Mouse (Mus musculus): ENCODE measurements around the gene Ppp1r16b. TPM values are rescaled to one million over a fixed set of nuclear protein-coding genes. Genes with fewer than 3 reads are reported as not detected.

The Ppp1r16b gene
- total RNA-seq (2021): 10 to 100 TPM; 63.1 to 68.0 TPM
- long read RNA-seq, partial matches to known transcripts: 0 of 7 reads
- long read RNA-seq, other reads (novel, unspliced or antisense): 7 of 7 reads

DNA sequence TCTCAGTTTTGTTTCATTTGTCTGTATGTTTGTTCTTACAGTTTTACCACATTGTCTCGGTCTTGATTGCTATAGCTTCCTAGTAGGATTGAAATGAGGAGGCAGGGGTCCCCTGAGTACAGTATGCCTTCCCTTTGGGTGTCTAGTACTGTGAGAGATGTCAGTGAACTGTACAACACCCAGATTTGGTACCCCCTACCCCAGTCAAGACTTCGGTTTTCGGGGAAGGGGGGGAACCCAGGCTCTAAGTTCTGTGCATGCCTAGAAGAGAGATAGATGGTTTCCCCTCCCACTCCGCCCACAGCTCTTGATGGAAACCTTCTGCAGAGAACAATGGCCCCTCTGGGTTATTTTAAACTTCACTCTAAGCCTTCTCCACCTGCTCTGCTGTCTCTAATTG lies at the start of gene Ppp1r16b:
Ppp1r16b (plus strand) TSS at position 301 of the 400 bp plus-strand sequence.
- no peak for DNase-seq (ENCODE audit: low spot score in 2 of 2)

DNA sequence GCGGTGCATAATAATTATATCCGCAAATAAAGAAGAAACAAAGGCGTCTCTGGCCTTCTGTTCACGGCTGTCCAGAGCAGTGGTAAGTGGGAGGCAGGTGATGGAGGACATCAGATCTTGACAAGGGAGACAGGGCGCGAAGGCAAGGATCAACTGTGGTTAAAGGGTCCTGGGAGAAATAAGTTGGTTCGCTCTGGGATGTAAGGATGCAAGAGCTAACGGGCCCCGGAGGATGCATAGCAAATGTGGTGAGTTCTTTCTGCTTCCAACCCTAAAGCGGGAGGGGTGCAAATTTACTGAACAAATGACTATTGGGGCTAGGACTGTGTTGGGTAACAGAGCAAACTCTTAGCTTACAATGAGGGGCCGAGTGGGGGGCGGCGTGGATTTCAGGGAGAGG lies 49.5 kb upstream of the Ppp1r16b start:
- no peak for DNase-seq (ENCODE audit: low spot score in 2 of 2)

DNA sequence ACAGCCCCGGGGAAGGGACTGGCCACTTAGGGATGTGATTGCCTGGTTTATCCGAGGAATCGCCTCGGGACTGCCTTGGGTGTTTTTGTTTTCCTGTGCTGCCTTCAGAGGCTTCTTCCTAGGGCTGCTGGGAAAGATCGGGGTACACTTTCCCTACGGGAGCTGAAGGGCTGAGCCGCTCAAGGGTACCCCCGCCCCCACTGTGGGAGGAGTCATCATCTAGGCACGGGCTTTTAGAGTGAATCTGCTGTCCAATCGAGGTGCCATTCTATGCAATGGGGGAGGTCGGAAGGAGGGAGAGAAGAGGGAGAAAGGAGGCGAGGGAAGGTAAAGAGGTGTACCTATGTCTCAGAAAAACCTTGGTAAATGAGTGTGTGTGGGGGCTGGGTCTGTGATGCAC lies 48.9 kb upstream of the Ppp1r16b start:
- no peak for DNase-seq (ENCODE audit: low spot score in 2 of 2)

DNA sequence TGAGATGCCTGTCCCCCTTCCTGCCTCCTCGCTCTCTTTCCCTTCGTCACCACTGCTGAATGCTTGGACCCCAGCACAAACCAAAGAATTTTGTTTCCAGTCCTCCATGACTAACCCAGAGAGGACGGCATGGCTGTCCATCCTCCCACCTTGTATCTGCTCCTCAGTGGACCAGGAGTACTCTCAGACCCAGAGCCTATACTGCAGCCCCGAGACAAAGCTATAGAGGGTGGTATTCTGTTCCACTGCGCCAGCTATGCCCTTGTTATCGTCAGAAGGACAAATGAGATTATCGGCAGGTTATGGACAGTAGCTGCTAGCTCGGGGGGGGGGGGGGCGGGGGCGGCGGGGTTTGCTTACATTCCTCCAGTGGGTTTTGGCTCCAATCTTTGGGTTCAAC lies 48.4 kb upstream of the Ppp1r16b start:
- no peak for DNase-seq (ENCODE audit: low spot score in 2 of 2)

DNA sequence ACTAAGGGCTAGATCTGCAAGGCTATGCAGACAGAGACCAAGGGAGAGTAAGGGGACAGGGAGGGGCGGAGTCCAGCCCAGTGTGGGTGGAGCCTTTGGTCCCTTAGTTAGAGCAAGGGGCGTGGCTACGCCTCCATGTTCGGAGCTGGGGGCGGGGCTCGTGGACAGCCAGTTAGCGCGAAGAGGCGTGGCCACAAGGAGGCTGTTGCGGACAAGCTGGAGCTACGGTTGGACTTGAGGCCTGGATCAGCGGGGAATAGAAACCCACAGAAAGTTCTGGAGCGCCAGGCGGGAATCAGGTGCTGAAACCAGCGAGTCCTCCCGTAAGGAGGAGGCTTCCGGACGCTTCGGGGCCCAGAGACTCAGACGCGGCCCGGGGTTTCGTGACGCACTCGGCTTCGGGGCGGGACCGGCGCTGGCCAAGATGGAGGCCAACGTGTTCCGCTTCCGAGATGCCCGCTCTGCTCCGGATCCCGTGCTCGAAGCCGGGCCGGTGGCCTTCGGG lies 40.4 kb upstream of the Ppp1r16b start, which contains the start of gene Actr5:
Actr5 (plus strand) TSS at position 171 of the 505 bp plus-strand sequence.
- peak; percentile 90 to 92 for DNase-seq (ENCODE audit: low spot score in 2 of 2)

DNA sequence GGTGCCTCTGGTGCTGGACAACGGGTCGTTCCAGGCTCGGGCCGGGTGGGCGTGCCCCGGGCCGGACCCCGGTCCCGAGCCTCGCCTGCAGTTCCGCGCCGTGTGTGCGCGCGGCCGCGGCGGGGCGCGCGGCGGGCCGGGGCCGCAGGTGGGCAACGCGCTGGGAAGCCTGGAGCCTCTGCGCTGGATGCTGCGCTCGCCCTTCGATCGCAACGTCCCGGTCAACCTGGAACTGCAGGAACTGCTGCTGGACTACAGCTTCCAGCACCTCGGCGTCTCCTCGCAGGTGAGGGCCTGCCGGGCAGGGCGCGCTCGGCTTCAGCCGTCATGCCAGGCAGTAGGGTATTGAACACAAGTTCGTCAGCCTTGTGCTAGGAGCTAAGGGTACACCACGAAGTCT lies 40.0 kb upstream of the Ppp1r16b start:
- DNase-seq (ENCODE audit: low spot score in 2 of 2): no peak

DNA sequence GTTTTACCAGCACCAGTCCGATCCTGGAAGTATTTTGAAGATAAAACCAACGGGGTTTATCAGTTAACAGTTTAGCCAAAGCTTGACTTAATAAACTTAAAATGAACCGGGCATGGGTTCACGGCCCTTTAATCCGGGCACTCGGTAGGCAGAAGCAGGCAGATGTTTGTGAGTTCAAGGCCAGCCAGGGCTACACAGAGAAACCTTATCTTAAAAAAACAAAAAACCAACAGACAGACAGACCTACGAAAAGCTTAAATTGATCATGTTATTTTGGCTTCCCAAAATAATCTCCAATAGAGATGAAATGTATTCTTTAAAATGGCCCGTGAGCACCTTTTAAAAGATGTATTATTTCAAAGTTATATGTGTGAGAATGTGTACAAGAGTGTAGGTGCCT lies 39.5 kb upstream of the Ppp1r16b start:
- DNase-seq (ENCODE audit: low spot score in 2 of 2): no peak

DNA sequence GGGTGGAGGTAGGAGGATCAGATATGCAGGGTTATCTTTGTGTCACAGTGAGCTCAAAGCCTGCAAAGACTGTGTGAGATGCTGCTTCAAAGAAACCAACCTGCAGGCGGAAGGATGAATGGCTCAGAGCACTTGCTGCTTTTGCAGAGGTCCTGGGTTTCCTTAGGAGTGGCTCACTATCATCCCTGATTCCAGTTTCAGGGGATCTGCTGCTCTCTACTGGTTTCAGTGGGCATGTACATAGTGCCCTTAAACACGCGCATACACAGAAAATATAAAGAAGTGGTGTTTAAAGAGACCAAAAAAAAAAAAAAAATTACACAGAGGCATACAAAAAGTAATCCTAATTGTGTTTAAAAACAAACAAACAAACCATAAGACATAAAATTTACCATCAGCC lies 36.3 kb upstream of the Ppp1r16b start:
- no peak for DNase-seq (ENCODE audit: low spot score in 2 of 2)

DNA sequence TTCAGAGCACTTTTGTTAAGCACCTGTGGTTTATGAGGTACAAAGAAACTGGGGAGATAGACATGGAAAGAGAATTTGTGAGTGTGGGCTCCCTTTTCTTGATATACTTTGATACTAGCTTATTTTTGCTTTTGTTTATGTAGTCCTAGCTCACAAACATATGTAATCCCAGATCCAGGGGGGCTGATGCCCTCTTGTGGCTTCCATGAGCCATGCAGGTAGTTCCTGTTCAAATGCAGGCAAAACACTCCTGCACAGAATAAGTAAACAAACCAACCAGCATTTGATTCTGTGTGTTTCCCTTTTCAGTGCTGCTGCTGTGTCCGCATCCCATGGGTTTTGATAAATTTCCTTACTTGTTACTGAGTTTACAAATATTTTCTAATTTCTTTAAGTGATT lies 35.8 kb upstream of the Ppp1r16b start:
- DNase-seq (ENCODE audit: low spot score in 2 of 2): no peak

DNA sequence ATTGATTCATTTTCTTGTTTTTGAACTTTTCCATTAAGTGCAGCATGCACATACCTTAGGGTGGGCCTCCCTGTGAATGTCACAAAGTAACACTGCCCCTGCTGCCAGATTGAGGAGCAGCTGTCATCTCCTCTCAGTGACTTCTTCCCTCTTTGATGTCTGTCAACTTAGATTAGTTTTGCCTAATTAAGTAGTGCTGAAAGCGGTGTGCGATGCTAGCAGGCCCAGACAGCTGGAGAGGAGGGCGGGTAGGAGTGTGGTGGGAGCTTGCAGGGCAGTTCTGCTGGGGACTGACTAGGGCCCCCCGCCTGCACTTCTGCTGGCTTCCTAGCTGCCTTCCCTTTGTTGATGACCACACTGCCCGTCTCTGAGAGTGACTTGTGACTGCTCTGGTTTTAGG lies 33.3 kb upstream of the Ppp1r16b start:
- DNase-seq (ENCODE audit: low spot score in 2 of 2): no peak

DNA sequence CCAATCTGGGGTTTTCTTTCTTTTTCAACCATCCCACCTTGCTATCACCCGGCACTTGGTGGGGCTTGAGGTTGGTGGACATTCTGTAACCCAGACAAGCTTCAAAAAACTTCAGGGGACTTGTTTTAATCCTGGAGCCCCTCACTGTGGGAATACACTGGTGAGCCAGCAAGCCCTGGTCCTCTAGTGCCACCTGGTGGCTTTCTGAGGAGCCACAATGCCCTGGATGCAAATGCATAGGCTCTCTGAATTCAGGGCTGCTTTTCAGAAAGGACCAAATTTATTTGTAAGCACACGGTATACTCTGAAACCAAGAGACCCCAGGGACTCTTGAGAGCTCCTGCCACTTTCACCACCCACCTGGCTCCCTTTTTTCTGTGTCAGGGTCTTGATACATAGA lies 23.3 kb upstream of the Ppp1r16b start:
- DNase-seq (ENCODE audit: low spot score in 2 of 2): peak; percentile 78 to 82

DNA sequence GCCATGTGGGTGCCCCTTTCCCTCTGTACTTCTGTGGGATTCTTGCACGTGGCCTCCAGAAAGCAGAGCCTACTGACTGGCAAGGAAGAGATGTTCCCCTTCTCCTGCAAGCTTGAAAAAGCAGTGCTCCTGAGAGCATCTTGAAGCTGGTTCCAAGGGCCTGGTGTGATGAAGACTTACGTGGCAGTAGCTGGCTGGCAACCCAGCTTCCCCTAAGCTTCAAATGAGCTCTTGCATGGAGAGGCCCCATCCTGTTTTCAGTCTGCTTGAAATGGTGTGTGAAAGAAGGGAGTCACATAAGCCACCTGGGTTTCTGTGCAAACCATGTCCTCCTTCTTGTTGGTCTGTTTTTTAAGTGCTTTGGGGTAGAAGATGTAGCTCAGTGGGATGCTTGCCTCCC lies 22.6 kb upstream of the Ppp1r16b start:
- DNase-seq (ENCODE audit: low spot score in 2 of 2): no peak

DNA sequence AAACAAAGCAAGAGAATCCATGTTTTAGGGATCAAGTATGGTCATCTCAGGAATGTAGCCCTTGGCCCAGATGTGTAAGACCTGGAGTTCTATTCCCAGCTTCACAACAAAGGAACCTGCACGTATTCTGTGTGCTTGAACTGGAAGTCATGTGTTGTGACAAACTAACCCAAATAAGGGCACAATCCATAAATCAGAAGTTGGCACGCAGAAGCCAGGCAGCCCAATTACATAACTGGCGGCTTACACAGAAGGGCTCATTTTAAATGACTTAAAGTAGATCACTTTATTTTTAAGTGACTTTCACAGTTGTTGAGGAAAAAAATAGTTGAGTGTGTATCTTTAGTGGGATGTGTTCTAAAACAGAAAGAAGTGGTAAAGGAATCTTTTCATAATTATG lies 21.4 kb upstream of the Ppp1r16b start:
- no peak for DNase-seq (ENCODE audit: low spot score in 2 of 2)

DNA sequence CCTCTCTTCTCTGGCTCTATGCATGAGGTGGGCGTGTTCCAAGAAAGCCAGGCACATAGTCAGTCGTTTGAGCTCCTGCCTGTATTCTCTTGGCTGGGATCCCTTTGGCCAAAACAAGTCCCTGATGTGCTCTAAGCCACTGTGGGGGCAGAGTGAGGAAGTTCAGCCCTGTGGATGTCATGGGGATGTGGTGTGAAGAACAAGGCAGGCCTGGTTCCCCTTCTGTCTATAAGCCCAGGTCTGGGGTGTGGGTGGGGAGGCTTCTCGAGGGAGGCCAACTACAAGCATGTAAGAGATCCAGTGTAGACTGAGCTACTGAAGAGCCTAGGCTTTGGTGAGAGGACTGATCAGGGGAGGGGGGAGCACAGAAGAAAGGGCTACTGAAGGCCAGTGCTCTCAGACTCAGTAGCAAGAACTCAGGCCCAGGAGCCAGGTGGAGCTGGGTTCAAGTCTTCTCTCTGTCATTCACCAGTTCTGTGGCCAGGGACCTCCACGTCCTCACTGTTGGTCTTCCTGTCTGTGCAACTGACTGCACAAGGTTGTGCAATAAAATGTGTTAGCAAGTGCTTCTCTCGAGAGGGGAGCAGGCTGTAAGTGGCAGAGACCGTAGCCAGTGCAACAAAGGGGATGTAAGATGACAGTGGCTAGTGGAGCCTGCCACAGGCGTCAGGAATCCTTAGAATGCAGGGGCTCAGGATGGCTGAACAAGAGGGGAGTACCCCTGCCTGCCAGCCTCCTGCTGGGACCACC lies 13.9 kb upstream of the Ppp1r16b start:
- DNase-seq (ENCODE audit: low spot score in 2 of 2): no peak

DNA sequence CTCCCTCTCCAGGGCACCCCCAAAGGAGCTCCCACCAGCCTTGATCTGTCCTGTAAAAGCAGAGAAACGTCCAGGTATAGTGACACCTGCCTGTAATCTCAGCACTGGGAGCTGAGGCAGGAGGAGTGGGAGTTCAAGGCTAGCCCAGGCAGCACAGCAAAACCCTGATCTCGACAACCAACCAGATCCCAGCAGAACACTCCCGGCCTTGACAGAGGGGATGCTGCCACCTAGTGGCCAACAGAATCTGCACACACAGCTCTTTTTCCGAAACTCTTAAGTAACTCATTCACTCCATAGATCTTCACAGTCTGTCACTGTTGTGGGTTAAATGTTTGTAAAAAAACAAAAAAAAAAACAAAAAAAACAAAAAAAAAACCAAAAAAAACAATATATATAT lies 12.2 kb upstream of the Ppp1r16b start:
- peak; percentile 79 to 83 for DNase-seq (ENCODE audit: low spot score in 2 of 2)

DNA sequence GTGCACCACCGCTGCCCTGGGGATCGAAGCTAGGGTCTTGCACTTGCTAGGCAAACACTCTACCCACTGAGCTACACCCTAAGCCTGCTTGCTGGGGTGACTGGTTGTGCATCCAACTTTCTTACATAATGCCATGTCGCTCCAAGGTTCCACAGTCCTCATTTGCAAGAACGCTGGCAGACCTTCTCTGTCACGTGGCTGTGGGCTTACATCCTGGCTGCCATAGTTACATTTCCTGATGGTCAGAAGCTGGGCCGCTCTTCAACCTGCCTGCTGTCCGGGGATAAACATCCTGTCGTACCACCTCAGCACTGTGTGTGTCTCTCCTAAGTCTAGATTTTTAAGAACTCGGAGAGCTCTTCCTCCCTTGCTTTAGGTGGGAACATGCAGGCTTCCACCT lies 10.5 kb upstream of the Ppp1r16b start:
- no peak for DNase-seq (ENCODE audit: low spot score in 2 of 2)

DNA sequence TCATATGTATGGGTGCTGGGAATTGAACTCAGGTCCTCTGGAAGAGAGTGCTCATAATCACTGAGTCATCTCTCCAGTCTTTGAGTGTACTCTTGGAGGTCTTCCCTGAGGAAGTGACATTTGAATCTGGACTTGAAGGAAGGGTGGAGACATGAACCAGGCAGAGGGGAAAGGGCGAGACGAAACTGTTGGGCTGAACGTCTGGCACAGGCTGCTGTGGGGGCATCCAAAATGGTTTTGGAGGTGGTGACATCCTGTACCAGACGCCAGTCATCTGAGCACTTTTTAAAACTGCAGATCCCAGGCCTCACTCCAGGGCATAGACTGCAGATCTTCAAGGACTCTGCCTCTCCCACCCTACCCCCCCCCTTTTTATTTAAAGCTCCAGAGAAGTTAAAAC lies 9.4 kb upstream of the Ppp1r16b start:
- DNase-seq (ENCODE audit: low spot score in 2 of 2): no peak

DNA sequence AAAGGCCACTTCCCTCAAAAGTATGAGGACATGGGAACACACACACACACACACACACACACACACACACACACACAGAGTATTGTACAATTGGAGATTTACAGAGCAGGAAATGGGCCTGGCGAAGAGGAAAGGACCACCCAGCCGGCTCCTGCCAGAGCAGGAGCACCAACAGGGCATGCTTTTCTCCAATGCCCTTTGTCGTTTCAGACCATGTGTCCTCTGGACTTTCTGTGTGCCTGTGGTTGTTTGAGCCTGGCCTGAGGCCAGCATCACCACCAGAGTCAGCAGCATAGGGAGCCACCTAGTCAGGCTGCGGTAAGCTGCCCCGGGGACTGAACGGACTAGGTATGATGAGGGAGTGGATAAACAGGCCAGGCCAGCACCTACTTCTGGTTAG lies 6.4 kb upstream of the Ppp1r16b start:
- DNase-seq (ENCODE audit: low spot score in 2 of 2): no peak

DNA sequence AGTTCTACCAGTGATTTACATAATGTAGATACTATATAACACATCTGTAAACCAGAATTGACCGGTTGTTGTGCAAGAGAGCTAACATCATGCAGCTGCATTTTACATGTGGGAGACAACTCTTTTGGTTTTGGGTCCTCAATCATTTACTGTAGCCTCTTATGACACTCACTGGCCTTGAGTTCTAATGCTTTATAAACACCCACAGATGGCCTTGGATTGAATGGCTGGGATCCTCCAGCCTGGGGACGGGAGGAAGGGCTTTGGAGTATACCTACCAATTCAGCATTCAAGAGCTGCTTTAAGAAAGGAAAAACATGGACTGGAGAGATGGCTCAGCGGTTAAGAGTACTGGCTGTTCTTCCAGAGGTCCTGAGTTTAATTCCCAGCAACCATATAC lies 5.9 kb upstream of the Ppp1r16b start:
- DNase-seq (ENCODE audit: low spot score in 2 of 2): no peak

DNA sequence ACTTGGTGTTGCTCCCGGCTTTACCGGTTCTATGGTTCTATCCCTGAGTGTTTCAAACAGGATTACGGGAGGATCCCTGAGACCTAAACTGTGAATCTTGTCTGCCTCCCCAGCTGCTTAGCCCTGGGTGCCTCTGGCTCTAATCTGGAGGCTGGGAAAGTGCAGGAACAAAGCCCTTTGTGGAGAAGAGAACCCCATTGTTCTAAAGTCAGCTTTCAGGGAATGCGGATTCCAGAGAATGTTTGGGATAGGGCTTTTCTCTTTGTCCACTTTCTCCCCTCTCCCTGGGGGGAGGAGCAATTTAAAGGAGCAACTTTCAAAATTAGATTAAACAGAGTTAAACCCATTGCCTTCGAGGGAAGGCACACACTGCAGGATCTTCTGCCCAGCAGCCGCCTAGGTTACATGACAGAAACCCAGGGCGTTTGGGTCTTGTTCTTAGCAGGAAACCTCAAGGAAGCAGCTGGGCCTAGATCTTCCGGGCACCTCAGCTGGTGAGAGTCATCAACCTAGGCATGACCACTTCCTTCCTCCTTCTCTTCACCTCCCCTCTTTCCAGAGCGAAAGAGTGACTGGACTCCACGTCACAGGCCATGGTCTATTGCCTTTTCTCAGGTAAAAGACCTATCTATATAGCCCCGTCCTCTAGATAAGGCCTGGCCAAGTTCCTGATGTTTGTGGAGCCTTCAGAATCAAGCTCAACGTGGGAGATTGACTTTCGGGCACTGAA lies 1.0 kb downstream of the Ppp1r16b start:
- no peak for DNase-seq (ENCODE audit: low spot score in 2 of 2)

DNA sequence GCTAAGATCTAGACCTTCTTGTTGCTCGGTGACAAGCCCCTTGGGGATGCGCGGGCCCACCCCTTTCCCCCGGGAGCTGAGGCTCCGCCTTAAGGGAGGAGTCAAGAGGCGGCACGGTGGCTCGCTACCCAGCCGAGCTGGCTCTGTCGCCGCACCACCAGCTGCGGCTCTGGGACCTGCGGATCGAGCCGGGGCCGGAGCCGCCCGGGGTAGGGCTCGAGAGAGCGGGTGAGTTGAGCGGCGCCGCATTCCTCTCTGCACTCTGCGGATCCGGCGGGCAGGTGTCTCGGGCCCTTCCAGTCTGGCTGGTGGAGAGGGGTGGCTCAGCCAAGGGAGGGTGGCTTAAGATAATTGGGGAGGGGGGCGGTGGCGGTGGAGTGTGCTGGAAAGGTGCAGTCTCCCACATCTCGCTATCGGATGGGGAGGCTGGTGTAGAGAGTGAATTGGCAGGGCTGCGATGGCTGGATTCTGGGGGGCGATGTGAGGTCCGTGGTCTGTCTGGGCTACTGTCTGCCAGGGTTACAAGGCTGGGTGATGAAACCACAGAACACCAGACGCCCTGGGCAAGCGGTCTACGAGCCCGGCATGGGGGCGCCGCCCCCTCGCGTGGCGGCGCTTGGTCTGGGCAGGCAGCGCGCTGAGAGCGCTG lies 1.9 kb downstream of the Ppp1r16b start:
- DNase-seq (ENCODE audit: low spot score in 2 of 2): peak; percentile 73 to 78

All from layer of hippocampus, postnatal 10 days (tissue).